8 mouse cellular contexts compared by ENCODE assay signal in the genomic region with DNA sequence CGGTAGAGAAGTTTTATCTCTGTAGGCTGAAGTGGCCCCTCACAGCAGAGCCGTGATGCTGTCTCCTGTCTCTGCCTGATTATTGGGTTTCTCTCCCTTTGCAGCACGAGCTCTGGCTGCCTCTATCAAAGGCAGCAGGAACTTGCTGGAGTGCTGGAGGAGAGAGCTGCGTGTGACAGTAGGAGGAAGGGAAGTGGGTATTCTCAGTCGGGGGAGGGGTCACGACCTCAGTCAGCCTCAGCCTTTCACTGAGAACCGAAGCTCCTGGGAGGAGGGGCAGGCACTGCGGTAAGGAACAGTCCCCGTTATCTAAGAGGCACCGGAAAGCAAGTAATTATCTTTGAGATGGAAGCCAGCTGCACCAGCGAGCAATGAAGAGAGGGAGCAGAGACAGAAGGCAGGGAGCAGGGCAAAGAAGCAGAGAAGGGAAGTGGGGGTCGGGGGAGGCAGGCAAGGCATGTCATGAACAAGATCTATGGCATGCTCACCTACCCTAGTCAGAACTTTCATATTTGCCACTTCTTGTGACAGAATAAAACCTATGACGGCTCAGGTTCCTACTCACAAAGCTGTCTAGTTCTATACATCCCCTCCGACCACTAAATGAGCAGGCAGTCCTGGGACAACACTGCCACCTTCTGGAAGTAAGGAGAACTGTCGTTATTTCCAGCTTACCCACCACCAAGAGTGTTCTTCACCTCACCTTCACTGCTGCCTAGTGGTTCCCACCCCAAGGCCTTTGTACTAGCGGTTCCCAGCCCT.
DNase-seq lines count a peak whose midpoint lies in the region; ATAC-seq and TF ChIP-seq lines count a peak whose summit lies in the region.

No protein-coding gene starts in this region.

- no peaks in the 10 kb centered on the region for H3K27me3 ChIP-seq in intestine, postnatal 0 days (replicated peaks; ENCODE audit: control insufficient read depth, insufficient read depth, low read length)
- no peaks in the 10 kb centered on the region for H3K27me3 ChIP-seq in liver, postnatal 0 days (ENCODE audit: insufficient read depth, low read length)
- no peaks in the 10 kb centered on the region for H3K27me3 ChIP-seq in neural tube, embryonic 15.5 days (replicated peaks)

- H3K4me2 ChIP-seq in intestine, postnatal 0 days (replicated peaks; ENCODE audit: low read depth): peak overlapping the region; percentile 67
- peak overlapping the region; percentile 76 for H3K4me2 ChIP-seq in liver, postnatal 0 days (ENCODE audit: low read depth, low read length)
- peak overlapping the region; percentile 59 for H3K4me2 ChIP-seq in neural tube, embryonic 15.5 days

- 0 out of 2 replicates have a peak, but pooled peaks cover 3% of the 10 kb centered on the region for H3K4me1 ChIP-seq in intestine, postnatal 0 days (replicated peaks; ENCODE audit: control insufficient read depth, insufficient read depth, low read length)
- H3K4me1 ChIP-seq in liver, postnatal 0 days (ENCODE audit: insufficient read depth): peaks cover 12% of the 10 kb centered on the region
- peaks cover 16% of the 10 kb centered on the region for H3K4me1 ChIP-seq in neural tube, embryonic 15.5 days

- no peak overlapping the region for H3K27ac ChIP-seq in intestine, postnatal 0 days (ENCODE audit: low read depth, low read length)
- peak overlapping the region; percentile 82 for H3K27ac ChIP-seq in liver, postnatal 0 days (ENCODE audit: low read depth)
- peak overlapping the region; percentile 75 for H3K27ac ChIP-seq in neural tube, embryonic 15.5 days (replicated peaks)

- peak; percentile 73 for TF ChIP-seq EP300 in liver, postnatal 0 days (IDR thresholded peaks at IDR 0.05; ENCODE audit: low read depth)

- no peaks in the 10 kb centered on the region for H3K36me3 ChIP-seq in intestine, postnatal 0 days (ENCODE audit: control insufficient read depth, insufficient read depth)
- no peaks in the 10 kb centered on the region for H3K36me3 ChIP-seq in liver, postnatal 0 days (replicated peaks; ENCODE audit: insufficient read depth, low read length)
- no peaks in the 10 kb centered on the region for H3K36me3 ChIP-seq in neural tube, embryonic 15.5 days

- peak; percentile 21 to 45 for DNase-seq in lung, adult 18-20 months
- no peak for DNase-seq in lung, postnatal 25 days (ENCODE audit: low spot score)
- peak; percentile 79 for DNase-seq in c-Kit-positive CD71-positive TER-119-positive erythroid progenitor cells, embryonic 14.5 days (ENCODE audit: low spot score)
- peak; percentile 78 for DNase-seq in forelimb bud, embryonic 11.5 days (ENCODE audit: low read depth, low spot score)
- DNase-seq in liver, postnatal 0 days: peak; percentile 70
- DNase-seq in ovary, postnatal 36 days (ENCODE audit: low spot score): no peak

- WGBS in intestine, postnatal 0 days: 4% methylated on average over 16 of the region's 16 CpGs
- 4% methylated on average over 16 of the region's 16 CpGs for WGBS in liver, postnatal 0 days (ENCODE audit: insufficient replicate concordance)
- WGBS in neural tube, embryonic 15.5 days: 5% methylated on average over 16 of the region's 16 CpGs

- H3K9ac ChIP-seq in intestine, postnatal 0 days (ENCODE audit: low read depth, low read length): no peak overlapping the region
- peak overlapping the region; percentile 56 for H3K9ac ChIP-seq in liver, postnatal 0 days (replicated peaks)
- H3K9ac ChIP-seq in neural tube, embryonic 15.5 days (replicated peaks): peak overlapping the region; percentile 28; the same call in 1 of the 2 replicates

- peak overlapping the region; percentile 25 for H3K4me3 ChIP-seq in intestine, postnatal 0 days (ENCODE audit: low read depth, low read length)
- peak overlapping the region; percentile 44 for H3K4me3 ChIP-seq in liver, postnatal 0 days (ENCODE audit: low read depth, low read length)
- peak overlapping the region; percentile 28 for H3K4me3 ChIP-seq in neural tube, embryonic 15.5 days (replicated peaks)

- no peaks in the 10 kb centered on the region for H3K9me3 ChIP-seq in intestine, postnatal 0 days (ENCODE audit: control insufficient read depth)
- H3K9me3 ChIP-seq in liver, postnatal 0 days (ENCODE audit: low read length): no peaks in the 10 kb centered on the region
- H3K9me3 ChIP-seq in neural tube, embryonic 15.5 days (replicated peaks): no peaks in the 10 kb centered on the region

- peak; percentile 96 for TF ChIP-seq CTCF in intestine, postnatal 0 days (IDR thresholded peaks at IDR 0.05; ENCODE audit: low read depth)
- TF ChIP-seq CTCF in liver, postnatal 0 days (IDR thresholded peaks at IDR 0.05; ENCODE audit: low read depth): peak; percentile 95

- 0 out of 2 replicates have a peak, but pooled peaks have one; percentile 22 for ATAC-seq in intestine, postnatal 0 days
- ATAC-seq in liver, postnatal 0 days: peak; percentile 88
- ATAC-seq in neural tube, embryonic 15.5 days (ENCODE audit: low FRiP score): peak; percentile 87

Comparison
In these comparisons a context has a peak if more than half of its experiments do, and no peak if none do; other contexts are left out.
1. DNase-seq: peak in lung, adult 18-20 months (2 of 2), c-Kit-positive CD71-positive TER-119-positive erythroid progenitor cells, embryonic 14.5 days (single experiment), forelimb bud, embryonic 11.5 days (single experiment) and liver, postnatal 0 days (single experiment); none in lung, postnatal 25 days (single experiment) and ovary, postnatal 36 days (single experiment).
2. ATAC-seq: peak in every context shown above with its lines; median percentile 88 in liver, postnatal 0 days; 87 in neural tube, embryonic 15.5 days; 22 in intestine, postnatal 0 days.
3. Peak in every context shown above with its lines, with median percentiles within 50 percentile points of each other: H3K4me2 ChIP-seq and H3K4me3 ChIP-seq.